Mouse (Mus musculus) CH12.LX (cell line): Measurements from ENCODE around the gene Adamts14. TPM values are rescaled to one million over a fixed set of nuclear protein-coding genes. Genes with fewer than 3 reads are reported as not detected.

Source experiments
- DNase-seq: peaks from one replicate; pipeline ENCODE4 v3.0.0-alpha.2; 2013; ENCODE audit errors: extremely low read depth
- H3K27ac ChIP-seq: 2 replicates; pipeline ENCODE4 v1.5.1; 2012; ENCODE audit warnings: low read depth, mild to moderate bottlenecking, control low read depth, moderate library complexity; ENCODE audit not compliant: insufficient read depth
- H3K27me3 ChIP-seq: replicated peaks from 2 replicates; pipeline ENCODE3; 2012; ENCODE audit warnings: inconsistent platforms
- H3K36me3 ChIP-seq, 2 experiments: replicated peaks in 1 of 2; 2 replicates each; pipeline versions ENCODE3 to v1.6.1; 2012; ENCODE audit warnings: inconsistent platforms in 1 of 2, low read length in 1 of 2, mild to moderate bottlenecking in 1 of 2, mixed read lengths in 1 of 2, moderate library complexity in 1 of 2; ENCODE audit not compliant: control insufficient read depth in 1 of 2, insufficient read depth in 1 of 2
- H3K4me1 ChIP-seq, 2 experiments: 2 replicates each; pipeline ENCODE4 v1.6.1; 2012; ENCODE audit warnings: inconsistent platforms in 1 of 2, moderate library complexity in 1 of 2; ENCODE audit not compliant: insufficient read depth in 2 of 2, control insufficient read depth in 1 of 2
- H3K4me2 ChIP-seq: 2 replicates; pipeline ENCODE4 v1.6.1; 2012; ENCODE audit warnings: low read depth, mild to moderate bottlenecking, control low read depth; ENCODE audit not compliant: poor library complexity, insufficient read depth, severe bottlenecking
- H3K4me3 ChIP-seq, 3 experiments: fragments of 150-350 bp in 1 of 3; sonication (generic) in 1 of 3; replicated peaks in 1 of 3; 2 replicates each; pipeline versions ENCODE3 to v1.5.1; 2011 to 2012; ENCODE audit warnings: low read depth in 2 of 3, low read length in 2 of 3, mild to moderate bottlenecking in 2 of 3, moderate library complexity in 2 of 3, control low read depth in 1 of 3, improper control_type of control experiment in 1 of 3, inconsistent platforms in 1 of 3, mixed read lengths in 1 of 3; ENCODE audit not compliant: poor library complexity in 1 of 3
- H3K79me2 ChIP-seq: replicated peaks from 2 replicates; pipeline ENCODE4 v1.6.1; 2012; ENCODE audit warnings: mild to moderate bottlenecking, moderate library complexity; ENCODE audit not compliant: control insufficient read depth, poor library complexity, insufficient read depth, severe bottlenecking; ENCODE audit errors: extremely low read depth
- H3K9ac ChIP-seq: 2 replicates; pipeline ENCODE4 v1.6.1; 2012; ENCODE audit warnings: low read depth, mild to moderate bottlenecking, control low read depth, moderate library complexity; ENCODE audit not compliant: insufficient read depth
- H3K9me3 ChIP-seq: replicated peaks from 2 replicates; pipeline ENCODE3; 2012; ENCODE audit warnings: low read length, inconsistent platforms, mixed read lengths
- CHD1 ChIP-seq: IDR thresholded peaks from 2 replicates; pipeline ENCODE4 v1.6.1; 2012; ENCODE audit warnings: low read depth, low read length, improper control_type of control experiment, inconsistent platforms
- CHD2 ChIP-seq: IDR thresholded peaks from 2 replicates; pipeline ENCODE4 v1.6.1; 2011; ENCODE audit warnings: low read length, improper control_type of control experiment
- CTCF ChIP-seq, 2 experiments: IDR thresholded peaks in 1 of 2; conservative IDR thresholded peaks in 1 of 2; 2 replicates each; pipeline ENCODE4 v1.5.1; 2011 to 2012; ENCODE audit warnings: low read depth in 2 of 2, low read length in 2 of 2, improper control_type of control experiment in 1 of 2, inconsistent platforms in 1 of 2, mild to moderate bottlenecking in 1 of 2, moderate library complexity in 1 of 2
- E2F4 ChIP-seq: IDR thresholded peaks from 2 replicates; pipeline ENCODE4 v1.6.1; 2011; ENCODE audit warnings: low read depth, low read length, improper control_type of control experiment; ENCODE audit not compliant: insufficient replicate concordance
- ETS1 ChIP-seq: conservative IDR thresholded peaks from 2 replicates; pipeline ENCODE4 v1.6.1; 2012; ENCODE audit warnings: low read depth, mild to moderate bottlenecking, inconsistent platforms, low read length, improper control_type of control experiment, moderate library complexity
- GABPA ChIP-seq: IDR thresholded peaks from 2 replicates; pipeline ENCODE4 v1.6.1; 2012; ENCODE audit warnings: low read depth, low read length, improper control_type of control experiment, inconsistent platforms; ENCODE audit not compliant: insufficient replicate concordance
- HCFC1 ChIP-seq: IDR thresholded peaks from 2 replicates; pipeline ENCODE4 v1.6.1; 2012; ENCODE audit warnings: low read depth, mild to moderate bottlenecking, inconsistent platforms, low read length, improper control_type of control experiment
- IRF4 ChIP-seq: IDR thresholded peaks from 2 replicates; pipeline ENCODE4 v1.6.1; 2014; ENCODE audit warnings: low read depth, mild to moderate bottlenecking, inconsistent platforms, low read length, improper control_type of control experiment
- JUND ChIP-seq: conservative IDR thresholded peaks from 2 replicates; pipeline ENCODE4 v1.6.1; 2011; ENCODE audit warnings: low read depth, low read length, improper control_type of control experiment
- KAT2A ChIP-seq: IDR thresholded peaks from 2 replicates; pipeline ENCODE4 v1.6.1; 2012; ENCODE audit warnings: low read length, improper control_type of control experiment, inconsistent platforms; ENCODE audit not compliant: insufficient replicate concordance
- MAFK ChIP-seq: IDR thresholded peaks from 2 replicates; pipeline ENCODE4 v1.6.1; 2011; ENCODE audit warnings: low read length, improper control_type of control experiment; ENCODE audit not compliant: insufficient replicate concordance
- MAX ChIP-seq: IDR thresholded peaks from 2 replicates; pipeline ENCODE4 v1.6.1; 2011; ENCODE audit warnings: low read length, improper control_type of control experiment
- MAZ ChIP-seq: IDR thresholded peaks from 2 replicates; pipeline ENCODE4 v1.6.1; 2012; ENCODE audit warnings: low read depth, mild to moderate bottlenecking, inconsistent platforms, low read length, improper control_type of control experiment, moderate library complexity
- MXI1 ChIP-seq: IDR thresholded peaks from 2 replicates; pipeline ENCODE4 v1.6.1; 2011; ENCODE audit warnings: mild to moderate bottlenecking, low read depth, low read length, improper control_type of control experiment
- RCOR1 ChIP-seq: conservative IDR thresholded peaks from 2 replicates; pipeline ENCODE4 v1.6.1; 2012; ENCODE audit warnings: low read depth, mild to moderate bottlenecking, inconsistent platforms, low read length, improper control_type of control experiment
- SIN3A ChIP-seq: IDR thresholded peaks from 2 replicates; pipeline ENCODE4 v1.6.1; 2012; ENCODE audit warnings: low read length, improper control_type of control experiment, inconsistent platforms
- SMC3 ChIP-seq: IDR thresholded peaks from 2 replicates; pipeline ENCODE4 v1.6.1; 2011; ENCODE audit warnings: low read depth, low read length, improper control_type of control experiment
- TBP ChIP-seq: conservative IDR thresholded peaks from 2 replicates; pipeline ENCODE4 v1.6.1; 2011; ENCODE audit warnings: low read depth, low read length, improper control_type of control experiment
- TCF12 ChIP-seq: IDR thresholded peaks from 2 replicates; pipeline ENCODE4 v1.6.1; 2014; ENCODE audit warnings: low read depth, mild to moderate bottlenecking, inconsistent platforms, low read length, improper control_type of control experiment
- UBTF ChIP-seq: IDR thresholded peaks from 2 replicates; pipeline ENCODE4 v1.6.1; 2012; ENCODE audit warnings: low read depth, mild to moderate bottlenecking, inconsistent platforms, low read length, improper control_type of control experiment, moderate library complexity
- ZKSCAN1 ChIP-seq: IDR thresholded peaks from 2 replicates; pipeline ENCODE4 v1.6.1; 2012; ENCODE audit warnings: low read depth, inconsistent platforms, low read length, improper control_type of control experiment, borderline replicate concordance
- ZMIZ1 ChIP-seq: IDR thresholded peaks from 2 replicates; pipeline ENCODE4 v1.6.1; 2012; ENCODE audit warnings: low read depth, mild to moderate bottlenecking, inconsistent platforms, low read length, improper control_type of control experiment
- dilution Hi-C: fragments of 300-500 bp; cut with MboI; formaldehyde crosslinking; loops from 2 replicates; pipeline ENCODE4 v1.14.3; 2020; ENCODE audit warnings: low sequenced_read_pairs; ENCODE audit not compliant: extremely low pct_unique_long_range_greater_than_20kb, extremely low pct_ligation_motif_present
- in situ Hi-C: fragments of 300-500 bp; cut with MboI; formaldehyde crosslinking; loops from 3 replicates; pipeline ENCODE4 v1.14.3; 2019; ENCODE audit warnings: low sequenced_read_pairs, low pct_ligation_motif_present, low pct_unique_long_range_greater_than_20kb, mixed read lengths
- polyA plus RNA-seq: library from polyadenylated mRNA; unstranded; fragments of >175 nt; gene quantifications from 2 replicates; pipeline ENCODE4 v1.2.1, GENCODE M21; 2012; ENCODE audit warnings: low read depth; ENCODE audit not compliant: insufficient read length
- total RNA-seq, 2 experiments: library from RNA; depleted of rRNA; stranded (reverse); fragments of 300-350 nt in 1 of 2; fragments of >200 nt in 1 of 2; gene quantifications; 2 replicates each; pipeline ENCODE4 v1.2.3; 2012 to 2014

The Adamts14 gene
- total and polyA plus RNA-seq, 3 experiments = 1.2 to 2.7 (median 2.5) TPM

DNA sequence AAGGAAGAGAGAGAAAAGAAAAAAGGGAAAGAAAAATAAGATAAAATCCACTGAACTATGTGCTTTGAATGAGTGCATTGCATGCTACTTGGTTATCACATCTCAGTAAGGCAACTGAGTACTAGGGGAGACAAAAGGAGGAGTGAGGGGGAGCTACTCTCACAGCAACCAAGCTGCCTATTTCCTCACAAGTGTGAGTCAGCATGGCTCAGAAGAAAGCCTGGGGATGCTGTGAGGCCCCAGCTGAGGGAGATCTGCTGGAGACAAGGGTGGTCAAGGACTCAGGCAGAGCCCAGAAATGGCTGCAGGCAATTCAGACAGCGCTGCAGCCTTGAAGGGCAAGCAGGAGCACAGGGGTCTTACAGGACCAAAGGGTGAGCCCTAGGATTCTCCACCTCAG is 15.1 kb downstream of the Adamts14 start:
- H3K4me3 ChIP-seq = no peak overlapping the region
- dilution Hi-C loops (no loop called here), in situ Hi-C loops (no loop called here)
- no peaks in the 10 kb centered on the region for H3K36me3 ChIP-seq
- H3K4me2 ChIP-seq = no peak overlapping the region
- peaks cover 6% of the 10 kb centered on the region for H3K27me3 ChIP-seq
- peaks cover 6 to 9% of the 10 kb centered on the region in 2 experiments; a peak in 2 of 4 replicates for H3K4me1 ChIP-seq
- no peak overlapping the region for H3K27ac ChIP-seq
- H3K9me3 ChIP-seq = peaks cover 10% of the 10 kb centered on the region
- H3K9ac ChIP-seq = no peak overlapping the region
- no peaks in the 10 kb centered on the region for H3K79me2 ChIP-seq
- no peak for TF ChIP-seq ZKSCAN1
- TF ChIP-seq GABPA = no peak
- TF ChIP-seq IRF4 = no peak
- TF ChIP-seq KAT2A = no peak
- no peak for TF ChIP-seq E2F4
- no peak for TF ChIP-seq CHD2
- no peak for TF ChIP-seq SIN3A
- TF ChIP-seq CHD1 = no peak
- TF ChIP-seq, all 38 proteins: peak for 0
- no peak for DNase-seq

GRCm38 (mm10) chr10:61256665-61257064 is 16.6 kb downstream of the Adamts14 start:
- Histone ChIP-seq H3K79me2 (no peaks in the 10 kb centered on the region), H3K27ac (no peak overlapping the region), H3K4me1 (peaks cover 6 to 9% of the 10 kb centered on the region in 2 experiments; a peak in 2 of 4 replicates), H3K9me3 (peaks cover 10% of the 10 kb centered on the region), H3K4me3 (no peak overlapping the region), H3K4me2 (no peak overlapping the region), H3K36me3 (no peaks in the 10 kb centered on the region), H3K27me3 (peaks cover 6% of the 10 kb centered on the region), H3K9ac (no peak overlapping the region)
- in situ Hi-C loops (no loop called here), dilution Hi-C loops (no loop called here)
- DNase-seq = no peak
- TF ChIP-seq CHD1 = no peak
- no peak for TF ChIP-seq CHD2
- no peak for TF ChIP-seq ZKSCAN1
- no peak for TF ChIP-seq ZMIZ1
- TF ChIP-seq MAFK = no peak
- no peak for TF ChIP-seq TCF12
- TF ChIP-seq ETS1 = no peak
- TF ChIP-seq HCFC1 = no peak
- no peak for TF ChIP-seq CTCF (conservative IDR thresholded peaks at IDR 0.05 in 1 of 2, IDR thresholded peaks at IDR 0.05 in 1 of 2; ENCODE audit: low read depth in 2 of 2, low read length in 2 of 2)
- no peak for TF ChIP-seq MXI1
- TF ChIP-seq SMC3 = no peak
- TF ChIP-seq MAX = no peak
- TF ChIP-seq RCOR1 = no peak
- no peak for TF ChIP-seq JUND
- no peak for TF ChIP-seq TBP
- no peak for TF ChIP-seq UBTF
- no peak for TF ChIP-seq IRF4
- TF ChIP-seq MAZ = no peak
